Mouse (Mus musculus) kidney, embryonic 15.5 days (tissue): ENCODE data around the gene Zfp704. TPM values are rescaled to one million over a fixed set of nuclear protein-coding genes. Genes with fewer than 3 reads are reported as not detected.

Source experiments
- ATAC-seq: fragments of 200-750 bp; cut with Nextera tagmentation; replicated peaks from 2 replicates; pipeline ENCODE4 v1.8.0; 2017; ENCODE audit warnings: moderate TSS enrichment; ENCODE audit not compliant: low FRiP score
- H3K27ac ChIP-seq: fragments of 300-500 bp; sonication (generic); 2 replicates; pipeline ENCODE4 v1.5.1; 2015; ENCODE audit warnings: mild to moderate bottlenecking, inconsistent platforms
- H3K27me3 ChIP-seq: fragments of 300-500 bp; sonication (generic); 2 replicates; pipeline ENCODE4 v1.6.1; 2015; ENCODE audit warnings: inconsistent platforms
- H3K36me3 ChIP-seq: fragments of 300-500 bp; sonication (generic); 2 replicates; pipeline ENCODE4 v1.6.1; 2015; ENCODE audit warnings: inconsistent platforms
- H3K4me1 ChIP-seq: fragments of 300-500 bp; sonication (generic); 2 replicates; pipeline ENCODE4 v1.6.1; 2015; ENCODE audit warnings: inconsistent platforms
- H3K4me2 ChIP-seq: fragments of 300-500 bp; sonication (generic); 2 replicates; pipeline ENCODE4 v1.6.1; 2015; ENCODE audit warnings: moderate library complexity, mild to moderate bottlenecking, inconsistent platforms
- H3K4me3 ChIP-seq: fragments of 300-500 bp; sonication (generic); replicated peaks from 2 replicates; pipeline ENCODE4 v1.5.1; 2015; ENCODE audit warnings: mild to moderate bottlenecking, inconsistent platforms
- H3K9ac ChIP-seq: fragments of 300-500 bp; sonication (generic); 2 replicates; pipeline ENCODE4 v1.6.1; 2015; ENCODE audit warnings: mild to moderate bottlenecking, inconsistent platforms
- H3K9me3 ChIP-seq: fragments of 300-500 bp; sonication (generic); replicated peaks from 2 replicates; pipeline ENCODE4 v1.6.1; 2016; ENCODE audit warnings: inconsistent platforms
- WGBS: fragments of 180-500 bp; shearing (Covaris S2); methylation state at CpG from one replicate; pipeline ENCODE4 v1.1.7; 2015; ENCODE audit warnings: mixed read lengths; 5-methylcytosine and 5-hydroxymethylcytosine counted together
- polyA plus RNA-seq: library from polyadenylated mRNA; unstranded; fragments of >200 nt; fragmentation: Nextera tagmentation; extraction: Ambion mirVana; gene quantifications from 2 replicates; pipeline ENCODE4 v1.2.1, GENCODE M21; 2015

Gene Zfp704
- polyA plus RNA-seq, 1 experiment from 2014 or later = 12.1 TPM

DNA sequence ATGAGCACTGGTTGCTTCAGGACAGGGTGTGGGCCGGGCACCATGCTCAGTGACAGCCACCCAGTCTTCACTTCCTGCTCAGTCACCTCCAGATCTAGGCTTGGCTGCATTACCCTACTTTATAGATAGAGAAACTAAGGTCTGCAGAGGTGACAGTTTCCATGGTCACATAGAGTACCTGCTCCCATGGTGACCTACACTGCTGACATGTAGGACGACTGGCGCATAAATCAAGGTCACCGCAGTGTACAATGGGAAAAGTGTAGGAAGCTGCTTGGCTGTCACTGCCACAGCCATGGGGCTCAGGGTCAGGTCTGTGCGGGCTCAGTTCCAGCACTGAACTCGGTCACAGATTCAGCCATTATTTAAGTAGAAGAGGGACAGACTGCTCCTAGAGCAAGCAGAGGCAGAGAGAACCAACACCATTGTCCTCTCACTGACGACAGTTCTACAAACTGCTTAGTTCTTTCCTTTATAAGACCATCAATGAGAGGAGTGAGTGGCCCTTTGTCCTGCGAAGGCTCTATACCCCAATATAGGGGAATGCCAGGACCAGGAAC is 109.8 kb downstream of the Zfp704 start:
- Histone ChIP-seq H3K4me1 (peaks cover 35% of the 10 kb centered on the region), H3K9ac (no peak overlapping the region), H3K36me3 (no peaks in the 10 kb centered on the region), H3K9me3 (no peaks in the 10 kb centered on the region), H3K4me2 (peak overlapping the region; percentile 27), H3K4me3 (no peak overlapping the region), H3K27ac (peak overlapping the region; percentile 72), H3K27me3 (no peaks in the 10 kb centered on the region)
- 30% methylated on average over 8 of the region's 8 CpGs for WGBS
- ATAC-seq = peak; percentile 43; the same call in 1 of the 2 replicates

DNA sequence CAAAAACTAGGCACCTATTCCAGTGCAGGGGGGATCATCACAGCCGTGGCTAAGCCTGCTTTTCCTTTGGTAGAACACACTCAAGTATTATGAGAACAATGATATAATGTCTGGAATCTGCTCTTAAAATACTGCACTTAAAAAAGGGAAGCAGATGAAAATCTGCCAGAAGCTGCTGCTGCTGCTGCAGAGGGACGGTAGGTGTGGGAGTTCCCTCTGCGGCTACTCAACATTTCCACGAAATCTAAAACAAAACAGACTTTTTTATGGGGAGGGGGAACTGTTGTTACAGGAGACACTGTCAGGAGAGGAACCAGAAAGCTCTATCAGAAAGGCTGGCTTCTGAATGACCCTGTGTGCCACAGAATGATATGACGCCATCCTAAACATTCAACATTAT is 110.4 kb downstream of the Zfp704 start:
- no peak for ATAC-seq
- Histone ChIP-seq H3K9me3 (no peaks in the 10 kb centered on the region), H3K4me3 (no peak overlapping the region), H3K27ac (peak overlapping the region; percentile 15; the same call in 1 of the 2 replicates), H3K9ac (no peak overlapping the region), H3K36me3 (no peaks in the 10 kb centered on the region), H3K4me1 (peaks cover 35% of the 10 kb centered on the region), H3K27me3 (no peaks in the 10 kb centered on the region), H3K4me2 (peak overlapping the region; percentile 27; the same call in 1 of the 2 replicates)
- 34% methylated on average over 5 of the region's 5 CpGs for WGBS

GRCm38 (mm10) chr3:9497260-9497659 is 112.6 kb downstream of the Zfp704 start:
- Histone ChIP-seq H3K27ac (no peak overlapping the region), H3K36me3 (no peaks in the 10 kb centered on the region), H3K4me3 (no peak overlapping the region), H3K9ac (no peak overlapping the region), H3K9me3 (no peaks in the 10 kb centered on the region), H3K4me1 (peaks cover 35% of the 10 kb centered on the region), H3K4me2 (no peak overlapping the region), H3K27me3 (no peaks in the 10 kb centered on the region)
- WGBS = 49% methylated on average over 5 of the region's 5 CpGs
- no peak for ATAC-seq

- WGBS = 76% methylated on average over 4 of the region's 4 CpGs
- no peaks in the 10 kb centered on the region for H3K27me3 ChIP-seq
- no peak overlapping the region for H3K4me2 ChIP-seq
- no peak for ATAC-seq
- no peak overlapping the region for H3K9ac ChIP-seq
- no peaks in the 10 kb centered on the region for H3K9me3 ChIP-seq
- no peak overlapping the region for H3K27ac ChIP-seq
- no peak overlapping the region for H3K4me3 ChIP-seq
- H3K4me1 ChIP-seq = no peaks in the 10 kb centered on the region
- H3K36me3 ChIP-seq = no peaks in the 10 kb centered on the region
These were observed 118.1 kb downstream of the Zfp704 start for GRCm38 (mm10) chr3:9491766-9492283.

GRCm38 (mm10) chr3:9487644-9488043 is 122.2 kb downstream of the Zfp704 start:
- Histone ChIP-seq H3K4me2 (no peak overlapping the region), H3K4me3 (no peak overlapping the region), H3K27me3 (no peaks in the 10 kb centered on the region), H3K27ac (no peak overlapping the region), H3K4me1 (no peaks in the 10 kb centered on the region), H3K36me3 (no peaks in the 10 kb centered on the region), H3K9ac (no peak overlapping the region), H3K9me3 (no peaks in the 10 kb centered on the region)
- ATAC-seq = no peak
- 92% methylated on average over 4 of the region's 4 CpGs for WGBS

- Histone ChIP-seq H3K9me3 (no peaks in the 10 kb centered on the region), H3K9ac (no peak overlapping the region), H3K4me1 (no peaks in the 10 kb centered on the region), H3K36me3 (no peaks in the 10 kb centered on the region), H3K27ac (no peak overlapping the region), H3K4me2 (no peak overlapping the region), H3K27me3 (no peaks in the 10 kb centered on the region), H3K4me3 (no peak overlapping the region)
- WGBS = 90% methylated on average over 3 of the region's 3 CpGs
- ATAC-seq = no peak
These were observed 124.4 kb downstream of the Zfp704 start for GRCm38 (mm10) chr3:9485506-9485905.

GRCm38 (mm10) chr3:9481956-9482355 is 127.9 kb downstream of the Zfp704 start:
- Histone ChIP-seq H3K4me3 (no peak overlapping the region), H3K27me3 (no peaks in the 10 kb centered on the region), H3K4me2 (no peak overlapping the region), H3K27ac (no peak overlapping the region), H3K36me3 (no peaks in the 10 kb centered on the region), H3K9me3 (no peaks in the 10 kb centered on the region), H3K9ac (no peak overlapping the region), H3K4me1 (no peaks in the 10 kb centered on the region)
- no peak for ATAC-seq
- WGBS = 84% methylated on average over 4 of the region's 4 CpGs

DNA sequence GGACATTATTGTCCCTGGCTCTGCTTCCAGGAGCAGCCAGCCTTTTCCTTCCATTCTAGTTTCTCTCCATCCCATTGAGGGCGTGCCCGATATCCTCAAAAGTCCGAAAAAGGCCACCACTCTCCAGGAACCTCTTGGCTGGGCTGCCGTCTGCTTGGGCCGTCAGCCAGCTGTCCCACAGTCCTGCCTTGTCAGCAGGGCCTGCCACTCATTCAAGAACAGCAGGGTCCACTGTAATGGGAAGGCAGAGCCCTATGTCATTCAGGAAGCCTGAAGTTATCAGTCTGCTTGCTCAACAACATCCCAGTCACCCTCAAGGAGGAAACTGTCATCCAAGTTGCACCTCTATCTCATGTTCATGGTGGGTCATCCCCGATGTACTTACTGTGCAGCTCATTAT is 128.5 kb downstream of the Zfp704 start:
- Histone ChIP-seq H3K36me3 (no peaks in the 10 kb centered on the region), H3K4me3 (no peak overlapping the region), H3K9me3 (no peaks in the 10 kb centered on the region), H3K27me3 (no peaks in the 10 kb centered on the region), H3K27ac (no peak overlapping the region), H3K4me1 (no peaks in the 10 kb centered on the region), H3K4me2 (no peak overlapping the region), H3K9ac (no peak overlapping the region)
- ATAC-seq = no peak
- WGBS = 72% methylated on average over 6 of the region's 6 CpGs

DNA sequence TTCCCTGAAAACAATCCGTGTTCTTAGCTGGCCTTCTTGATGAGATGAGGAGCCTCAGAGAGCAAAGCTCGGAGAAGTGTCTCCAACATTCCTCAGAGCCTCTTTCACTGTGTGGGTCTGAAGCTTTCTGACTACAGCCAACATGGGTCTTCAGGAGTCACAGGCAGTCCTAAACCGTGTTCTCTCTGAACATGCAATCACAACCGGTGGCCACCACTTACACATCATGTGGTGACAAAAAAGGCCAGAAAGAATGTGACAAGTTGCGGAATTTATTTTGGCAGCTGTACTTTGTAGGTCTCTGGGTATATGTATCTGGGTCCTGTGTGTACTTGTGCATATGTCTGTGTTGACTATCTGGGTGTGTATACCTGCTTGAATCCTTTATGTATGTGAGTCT is 128.9 kb downstream of the Zfp704 start:
- Histone ChIP-seq H3K27ac (no peak overlapping the region), H3K9me3 (no peaks in the 10 kb centered on the region), H3K4me3 (no peak overlapping the region), H3K27me3 (no peaks in the 10 kb centered on the region), H3K36me3 (no peaks in the 10 kb centered on the region), H3K9ac (no peak overlapping the region), H3K4me2 (no peak overlapping the region), H3K4me1 (no peaks in the 10 kb centered on the region)
- ATAC-seq = no peak
- 91% methylated on average over 5 of the region's 5 CpGs for WGBS

- 56% methylated on average over 2 of the region's 2 CpGs for WGBS
- Histone ChIP-seq H3K4me3 (no peak overlapping the region), H3K27me3 (no peaks in the 10 kb centered on the region), H3K9me3 (no peaks in the 10 kb centered on the region), H3K27ac (no peak overlapping the region), H3K4me2 (no peak overlapping the region), H3K36me3 (no peaks in the 10 kb centered on the region), H3K4me1 (no peaks in the 10 kb centered on the region), H3K9ac (no peak overlapping the region)
- no peak for ATAC-seq
These were observed 132.5 kb downstream of the Zfp704 start for GRCm38 (mm10) chr3:9477386-9477785.

DNA sequence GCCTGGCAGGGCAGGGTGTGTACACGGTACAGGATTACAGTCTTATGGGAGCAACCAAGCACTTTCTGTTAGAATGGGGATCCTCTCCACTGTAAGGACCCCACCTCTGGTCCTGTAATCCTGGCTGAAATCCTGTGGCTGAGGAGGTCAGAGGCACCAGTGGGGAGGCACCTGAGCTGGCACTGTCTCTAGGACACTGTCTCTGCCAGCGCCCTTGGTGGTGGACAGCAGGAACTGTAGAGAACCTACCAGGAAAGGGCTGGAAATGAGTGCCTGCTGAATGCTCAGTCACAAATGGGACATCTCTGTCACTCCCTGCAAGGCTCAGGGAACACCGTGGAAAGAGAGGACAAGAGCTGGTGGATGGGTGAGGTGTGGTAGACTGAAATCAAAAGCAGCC is 133.5 kb downstream of the Zfp704 start:
- H3K36me3 ChIP-seq = no peaks in the 10 kb centered on the region
- H3K9ac ChIP-seq = no peak overlapping the region
- no peak overlapping the region for H3K4me2 ChIP-seq
- no peak for ATAC-seq
- H3K4me1 ChIP-seq = no peaks in the 10 kb centered on the region
- H3K4me3 ChIP-seq = no peak overlapping the region
- WGBS = 96% methylated on average over 3 of the region's 3 CpGs
- H3K27ac ChIP-seq = no peak overlapping the region
- no peaks in the 10 kb centered on the region for H3K9me3 ChIP-seq
- H3K27me3 ChIP-seq = no peaks in the 10 kb centered on the region

GRCm38 (mm10) chr3:9475501-9475900 is 134.4 kb downstream of the Zfp704 start:
- WGBS = 94% methylated on average over 5 of the region's 5 CpGs
- Histone ChIP-seq H3K27me3 (no peaks in the 10 kb centered on the region), H3K9ac (no peak overlapping the region), H3K4me2 (no peak overlapping the region), H3K4me1 (no peaks in the 10 kb centered on the region), H3K36me3 (0 out of 2 replicates have a peak, but pooled peaks cover 4% of the 10 kb centered on the region), H3K9me3 (no peaks in the 10 kb centered on the region), H3K27ac (no peak overlapping the region), H3K4me3 (no peak overlapping the region)
- ATAC-seq = no peak

- H3K4me2 ChIP-seq = no peak overlapping the region
- H3K36me3 ChIP-seq = peaks cover 4% of the 10 kb centered on the region; the same call in 1 of the 2 replicates
- no peaks in the 10 kb centered on the region for H3K4me1 ChIP-seq
- no peak overlapping the region for H3K4me3 ChIP-seq
- WGBS = 90% methylated on average over 6 of the region's 6 CpGs
- H3K9ac ChIP-seq = no peak overlapping the region
- no peaks in the 10 kb centered on the region for H3K27me3 ChIP-seq
- no peak for ATAC-seq
- H3K27ac ChIP-seq = no peak overlapping the region
- H3K9me3 ChIP-seq = no peaks in the 10 kb centered on the region
These were observed 135.6 kb downstream of the Zfp704 start for GRCm38 (mm10) chr3:9474331-9474730.
